Mouse (Mus musculus) adrenal gland, adult 10 weeks (tissue): Measurements from ENCODE around the gene H60b. TPM values are rescaled to one million over a fixed set of nuclear protein-coding genes. Genes with fewer than 3 reads are reported as not detected.

Experiments
- polyA plus RNA-seq: library from polyadenylated mRNA; stranded (reverse); fragments of 350-450 nt; fragmentation: Illumina TruSeq; extraction: RNeasy Lipid Tissue Mini Kit (QIAGEN cat#74804); gene quantifications from one replicate; pipeline ENCODE4 v1.2.3, GENCODE M21; 2014; ENCODE audit warnings: low read depth, low replicate concordance

The H60b gene
- polyA plus RNA-seq: 8.3 TPM

DNA sequence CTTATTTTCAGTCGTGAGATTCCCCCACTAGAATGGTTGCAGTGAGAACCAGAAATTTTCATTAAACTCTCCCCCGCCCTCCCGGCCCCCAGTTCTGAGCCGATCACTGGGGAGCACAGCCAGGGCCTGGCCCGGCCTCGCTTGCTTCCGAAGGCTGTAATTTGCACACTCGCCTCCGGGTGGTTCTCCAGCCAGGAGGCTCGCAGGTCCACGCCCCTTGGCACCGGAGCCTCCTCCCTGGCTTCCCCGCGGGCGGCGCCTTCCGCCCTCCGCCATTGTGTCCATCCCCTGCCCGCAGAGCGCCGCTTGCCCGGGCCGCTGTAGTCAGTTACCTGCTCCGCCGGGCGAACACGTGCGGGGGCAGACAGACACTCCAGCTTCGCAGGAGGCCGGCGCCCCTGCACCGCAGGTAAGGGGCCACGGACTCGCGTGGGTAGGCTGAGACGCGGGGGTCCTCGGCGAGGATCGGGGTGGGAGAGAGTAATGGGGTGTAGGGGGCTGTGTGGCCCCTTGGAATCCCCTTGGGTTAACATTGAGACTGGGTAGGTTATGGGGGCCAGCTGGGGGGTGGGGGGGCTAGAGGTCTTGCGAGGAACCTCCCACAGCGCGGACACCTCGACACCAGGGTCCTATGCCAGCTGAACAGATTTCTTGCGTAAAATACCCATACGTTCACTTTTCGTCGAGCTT lies at the start of gene H60b, which contains the start of gene Raet1e:
H60b (plus strand) TSS at position 277 of the 690 bp plus-strand sequence.
Raet1e (plus strand) TSS at position 260 of the 690 bp plus-strand sequence.

DNA sequence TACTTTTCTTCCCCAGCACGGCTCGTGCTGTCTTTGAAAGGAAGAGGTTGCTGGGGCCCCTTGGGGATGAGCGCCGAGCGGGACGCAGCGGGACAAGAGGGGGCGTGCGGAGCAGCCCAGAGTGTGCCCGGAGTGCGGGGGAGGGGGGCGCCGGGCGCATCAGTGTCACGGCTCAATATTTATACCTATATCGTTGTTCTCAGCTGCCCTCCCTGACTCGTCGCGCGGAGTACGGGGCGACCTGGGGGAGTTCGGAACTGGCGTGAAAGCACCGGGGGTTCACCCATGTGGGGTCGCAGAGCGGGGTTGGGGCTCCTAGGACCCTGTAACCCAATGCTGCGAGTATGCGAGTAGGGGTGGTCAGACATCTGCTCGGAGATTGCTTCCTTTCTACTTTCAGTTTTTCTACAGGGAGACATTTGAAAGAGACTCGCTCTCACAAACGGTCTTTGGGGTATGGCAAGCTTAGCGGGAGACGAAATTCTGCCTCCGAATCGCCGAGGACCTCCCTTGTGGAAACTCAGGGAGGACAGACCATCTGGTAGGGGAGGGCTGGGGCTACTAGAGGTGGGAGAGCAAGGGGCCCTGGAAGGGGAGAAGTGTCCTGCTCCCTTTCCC lies 9.2 kb upstream of the H60b start, which contains the start of gene E030030I06Rik:
E030030I06Rik (minus strand) TSS at position 198 of the 618 bp plus-strand sequence.

Other genes starting within 250 kb of the H60b start
- not detected for gene 4930444G20Rik, start 90.5 kb upstream of the H60b start, polyA plus RNA-seq
- 0.99 TPM for gene E030030I06Rik, start 9.3 kb upstream of the H60b start, polyA plus RNA-seq
- 8.0 TPM for gene Raet1e, start within 50 bp of the H60b start, polyA plus RNA-seq
- gene Raet1d, start 202.0 kb downstream of the H60b start, polyA plus RNA-seq: 1.5 TPM